Mouse (Mus musculus) adrenal gland, adult (tissue): ENCODE data around the gene Hspa2.
A peak's percentile ranks its signal among the peaks of the same experiment; 100 is the strongest.
"Not testable (repeated sequence)": the region's sequence is repeated elsewhere in the genome, so short reads cannot be mapped to it uniquely, and the experiment has no call there.

Experiments used
- DNase-seq, 2 experiments: peaks; one replicate each; pipeline ENCODE4 v3.0.0; 2022 to 2023; ENCODE audit warnings: low spot score in 1 of 2; ENCODE audit not compliant: inconsistent age in 2 of 2

The Hspa2 gene

GRCm38 (mm10) chr12:76430879-76431406 is 27.0 kb downstream of the Hspa2 start:
- peak; percentile 13 to 59 for DNase-seq

- no peak for DNase-seq
Measured at GRCm38 (mm10) chr12:76431431-76431830, 27.5 kb downstream of the Hspa2 start.

DNA sequence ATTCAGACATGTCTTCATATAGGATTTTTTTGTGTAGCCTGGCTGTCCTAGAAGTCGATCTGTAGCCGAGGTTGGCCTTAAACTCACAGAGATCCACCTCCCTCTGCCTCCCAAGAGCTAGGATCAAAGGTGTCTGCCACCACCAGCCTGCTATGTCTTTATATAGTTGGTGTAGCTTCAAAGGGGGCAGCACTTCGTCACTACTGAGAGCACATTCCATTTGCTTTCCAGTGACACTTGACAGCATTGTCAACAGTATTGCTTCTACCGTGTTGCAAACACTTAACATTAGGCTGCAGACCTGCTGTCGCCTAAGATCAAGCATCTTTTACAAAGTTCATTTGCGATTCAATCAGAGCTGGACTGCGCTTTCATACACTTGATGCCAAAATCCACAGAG is 30.1 kb downstream of the Hspa2 start:
- DNase-seq: no peak

DNA sequence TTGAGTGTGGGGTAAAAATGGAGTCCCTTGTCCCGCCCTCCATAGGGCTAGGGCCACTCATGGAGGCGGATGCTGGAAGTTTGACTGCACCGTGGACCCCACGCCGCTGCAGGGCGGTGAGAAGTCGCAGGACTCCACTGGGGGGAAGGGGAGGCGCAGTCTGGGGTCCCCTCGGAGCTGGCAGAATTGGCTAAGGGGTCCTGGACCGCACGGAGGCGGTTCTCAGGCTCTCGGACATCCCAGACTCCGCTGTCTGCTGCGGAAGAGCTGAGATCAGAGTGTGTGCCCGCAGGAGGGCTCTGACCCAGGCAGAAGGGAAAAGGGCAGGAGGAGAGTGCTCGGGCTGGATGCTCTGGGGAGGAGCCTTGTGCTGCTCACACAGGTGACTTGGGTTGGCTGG is 31.1 kb downstream of the Hspa2 start:
- DNase-seq: no peak

DNA sequence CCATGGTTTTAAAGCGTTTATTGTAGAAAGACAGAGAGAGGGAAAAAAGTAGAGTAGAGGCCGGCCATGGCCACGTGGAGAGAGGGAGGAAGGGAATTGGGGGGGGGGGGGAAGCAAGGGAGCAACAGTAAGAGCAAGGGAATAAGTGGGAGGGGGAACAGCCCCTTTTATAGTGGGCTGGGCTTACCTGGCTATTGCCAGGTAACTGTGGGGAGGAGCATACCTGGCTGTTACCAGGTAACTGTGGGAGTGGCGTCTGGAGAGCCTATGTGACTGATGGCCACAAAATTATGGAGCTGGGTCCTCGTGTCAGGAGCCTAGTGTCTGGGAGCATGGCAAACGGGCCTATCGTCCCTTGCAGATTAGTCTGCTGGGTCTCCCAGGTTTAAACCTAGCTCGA is 31.6 kb downstream of the Hspa2 start:
- DNase-seq: no peak

DNA sequence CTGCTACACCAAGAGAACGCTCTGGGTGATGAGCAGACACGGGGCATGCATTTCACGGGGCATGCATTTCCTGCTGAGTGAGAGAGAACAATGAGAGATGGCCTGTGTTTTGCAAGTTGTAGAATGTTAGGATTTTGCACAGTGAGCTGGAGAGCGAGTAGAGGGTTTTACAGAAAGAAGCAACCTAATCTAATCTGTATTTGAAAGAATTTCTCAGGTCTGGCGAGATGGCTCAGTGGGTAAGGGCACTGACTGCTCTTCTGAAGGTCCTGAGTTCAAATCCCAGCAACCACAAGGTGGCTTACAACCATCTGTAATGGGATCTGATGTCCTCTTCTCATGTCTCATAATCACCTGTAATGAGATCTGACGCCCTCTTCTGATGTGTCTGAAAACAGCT is 39.5 kb downstream of the Hspa2 start:
- not testable (repeated sequence) for DNase-seq

DNA sequence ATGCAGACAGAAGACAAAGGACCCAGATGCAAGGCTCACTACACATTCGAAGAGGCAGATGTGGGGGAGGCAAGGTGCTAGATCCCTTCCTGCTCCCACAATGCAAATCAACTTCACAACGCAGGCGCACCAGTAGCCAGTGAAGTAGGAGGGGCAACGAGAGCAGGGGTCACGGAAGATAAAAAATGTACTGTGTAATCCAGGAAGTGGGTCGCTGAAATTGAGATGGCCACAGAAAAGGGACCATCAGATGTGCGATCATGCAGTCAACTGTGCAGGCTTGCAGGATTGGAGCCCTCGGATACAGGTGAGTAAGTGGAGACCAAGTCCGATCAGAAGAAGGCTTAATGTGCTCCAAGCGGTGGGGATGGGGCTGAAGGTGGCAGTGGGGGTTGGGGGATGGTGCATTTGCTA is 40.4 kb downstream of the Hspa2 start:
- no peak for DNase-seq

GRCm38 (mm10) chr12:76444862-76445261 is 40.9 kb downstream of the Hspa2 start:
- no peak for DNase-seq

GRCm38 (mm10) chr12:76446201-76446600 is 42.2 kb downstream of the Hspa2 start:
- no peak for DNase-seq

DNA sequence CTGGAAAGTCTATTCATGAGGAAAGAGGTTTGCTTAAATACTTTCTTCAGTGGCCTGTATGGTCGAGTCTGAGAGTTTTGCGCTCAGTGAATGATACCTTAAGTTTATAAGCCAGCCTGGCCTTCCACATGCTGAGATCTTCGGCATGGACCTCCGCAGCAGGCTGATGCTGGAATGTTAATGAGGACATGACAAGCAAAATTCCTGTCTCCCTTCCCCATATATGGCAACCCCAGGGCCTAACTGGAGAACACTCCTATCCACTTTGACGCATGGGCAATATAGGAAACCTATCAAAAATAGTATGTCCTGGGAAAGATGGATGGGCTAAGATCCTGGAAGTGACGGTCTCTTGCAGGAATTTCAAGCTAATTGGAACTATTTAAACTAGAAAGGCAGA is 44.2 kb downstream of the Hspa2 start:
- no peak for DNase-seq

- peak in 1 of 2 experiments; percentile 51 for DNase-seq
Measured at GRCm38 (mm10) chr12:76452203-76452602, 48.2 kb downstream of the Hspa2 start.
